Mouse (Mus musculus): ENCODE results near the gene Gm10197.
A peak's percentile ranks its signal among the peaks of the same experiment; 100 is the strongest.
"Not testable (repeated sequence)": the region's sequence is repeated elsewhere in the genome, so short reads cannot be mapped to it uniquely, and the experiment has no call there.

Gene Gm10197

GRCm38 (mm10) chr19:53371666-53372065 lies at the start of gene Gm10197:
Gene Gm10197 (minus strand): TSS chr19:53371766.
- no peak for DNase-seq (ENCODE audit: low read depth, low spot score)

- DNase-seq (ENCODE audit: low read depth, low spot score): peak; percentile 94
These were observed 49.5 kb upstream of the Gm10197 start for GRCm38 (mm10) chr19:53420924-53421582.

GRCm38 (mm10) chr19:53419834-53420233 lies 48.3 kb upstream of the Gm10197 start:
- peak; percentile 94 for DNase-seq (ENCODE audit: low read depth, low spot score)

GRCm38 (mm10) chr19:53415198-53415597 lies 43.6 kb upstream of the Gm10197 start:
- DNase-seq (ENCODE audit: low read depth, low spot score): peak; percentile 46

- DNase-seq (ENCODE audit: low read depth, low spot score): no peak
These were observed 43.1 kb upstream of the Gm10197 start for GRCm38 (mm10) chr19:53414650-53415049.

- peak; percentile 42 for DNase-seq (ENCODE audit: low read depth, low spot score)
These were observed 42.2 kb upstream of the Gm10197 start for GRCm38 (mm10) chr19:53413617-53414380.

- DNase-seq (ENCODE audit: low read depth, low spot score): peak; percentile 53
These were observed 40.7 kb upstream of the Gm10197 start for GRCm38 (mm10) chr19:53412149-53412848.

GRCm38 (mm10) chr19:53409663-53410307 lies 38.2 kb upstream of the Gm10197 start:
- DNase-seq (ENCODE audit: low read depth, low spot score): no peak

- no peak for DNase-seq (ENCODE audit: low read depth, low spot score)
These were observed 36.8 kb upstream of the Gm10197 start for GRCm38 (mm10) chr19:53408398-53408797.

GRCm38 (mm10) chr19:53407350-53407749 lies 35.8 kb upstream of the Gm10197 start:
- no peak for DNase-seq (ENCODE audit: low read depth, low spot score)

- DNase-seq (ENCODE audit: low read depth, low spot score): no peak
These were observed 34.2 kb upstream of the Gm10197 start for GRCm38 (mm10) chr19:53405810-53406209.

- peak; percentile 71 for DNase-seq (ENCODE audit: low read depth, low spot score)
These were observed 33.3 kb upstream of the Gm10197 start for GRCm38 (mm10) chr19:53404837-53405356.

GRCm38 (mm10) chr19:53404219-53404836 lies 32.8 kb upstream of the Gm10197 start:
- no peak for DNase-seq (ENCODE audit: low read depth, low spot score)

GRCm38 (mm10) chr19:53402741-53403432 lies 31.3 kb upstream of the Gm10197 start:
- peak; percentile 56 for DNase-seq (ENCODE audit: low read depth, low spot score)

GRCm38 (mm10) chr19:53400332-53401110 lies 29.0 kb upstream of the Gm10197 start:
- no peak for DNase-seq (ENCODE audit: low read depth, low spot score)

- no peak for DNase-seq (ENCODE audit: low read depth, low spot score)
These were observed 27.6 kb upstream of the Gm10197 start for GRCm38 (mm10) chr19:53399213-53399612.

GRCm38 (mm10) chr19:53397451-53398233 lies 26.1 kb upstream of the Gm10197 start:
- no peak for DNase-seq (ENCODE audit: low read depth, low spot score)

GRCm38 (mm10) chr19:53395805-53396204 lies 24.2 kb upstream of the Gm10197 start:
- not testable (repeated sequence) for DNase-seq (ENCODE audit: low read depth, low spot score)

- DNase-seq (ENCODE audit: low read depth, low spot score): not testable (repeated sequence)
These were observed 23.4 kb upstream of the Gm10197 start for GRCm38 (mm10) chr19:53394956-53395355.

Measured in ZHBTc4 (cell line).